Mouse (Mus musculus) E14TG2a.4 (cell line): ENCODE data around the gene Osmr.

ENCODE experiments used
- H3K27me3 ChIP-seq: 2 replicates; pipeline ENCODE4 v1.6.1; 2014; ENCODE audit warnings: low read length, control low read depth; ENCODE audit not compliant: insufficient read depth
- H3K36me3 ChIP-seq: 2 replicates; pipeline ENCODE4 v1.6.1; 2014; ENCODE audit warnings: low read length, control low read depth; ENCODE audit not compliant: insufficient read depth
- H3K4me1 ChIP-seq: replicated peaks from 2 replicates; pipeline ENCODE4 v1.6.1; 2014; ENCODE audit warnings: low read depth, low read length, control low read depth
- H3K4me3 ChIP-seq: replicated peaks from 2 replicates; pipeline ENCODE4 v1.5.1; 2014; ENCODE audit warnings: mild to moderate bottlenecking, low read length
- H3K9me3 ChIP-seq: 2 replicates; pipeline ENCODE4 v1.6.1; 2014; ENCODE audit warnings: low read length, control low read depth
- CTCF ChIP-seq: conservative IDR thresholded peaks from 2 replicates; pipeline ENCODE4 v1.5.1; 2014; ENCODE audit warnings: low read length
- NANOG ChIP-seq: IDR thresholded peaks from 2 replicates; pipeline ENCODE4 v1.6.1; 2014; ENCODE audit warnings: borderline replicate concordance, low read length, mixed read lengths
- POU5F1 ChIP-seq: IDR thresholded peaks from 2 replicates; pipeline ENCODE4 v1.6.1; 2014; ENCODE audit warnings: low read length, borderline replicate concordance

Gene Osmr

GRCm38 (mm10) chr15:6874601-6875019 is at the start of gene Osmr:
TSS of gene Osmr (minus strand) at chr15:6874969.
- peak within 1 kb of the TSS; percentile 78 for H3K4me3 ChIP-seq
- no peak for TF ChIP-seq CTCF
- no peak for TF ChIP-seq POU5F1
- no peak for TF ChIP-seq NANOG
- peaks cover 17% of the 10 kb centered on the region for H3K4me1 ChIP-seq
- H3K36me3 ChIP-seq = no peaks in the 10 kb centered on the region
- H3K27me3 ChIP-seq = peaks cover 53% of the 10 kb centered on the region
- H3K9me3 ChIP-seq = no peaks in the 10 kb centered on the region

- no peak overlapping the region for H3K4me3 ChIP-seq
- H3K9me3 ChIP-seq = no peaks in the 10 kb centered on the region
- no peaks in the 10 kb centered on the region for H3K36me3 ChIP-seq
- no peak for TF ChIP-seq CTCF
- no peaks in the 10 kb centered on the region for H3K4me1 ChIP-seq
- no peaks in the 10 kb centered on the region for H3K27me3 ChIP-seq
Observed at GRCm38 (mm10) chr15:6919406-6919805, 44.6 kb upstream of the Osmr start.

GRCm38 (mm10) chr15:6914163-6914562 is 39.4 kb upstream of the Osmr start:
- H3K4me3 ChIP-seq = no peak overlapping the region
- peaks cover 12% of the 10 kb centered on the region for H3K27me3 ChIP-seq
- H3K9me3 ChIP-seq = no peaks in the 10 kb centered on the region
- no peaks in the 10 kb centered on the region for H3K36me3 ChIP-seq
- TF ChIP-seq CTCF (no peak), POU5F1 (no peak), NANOG (no peak)
- peaks cover 33% of the 10 kb centered on the region for H3K4me1 ChIP-seq

GRCm38 (mm10) chr15:6909669-6910068 is 34.9 kb upstream of the Osmr start:
- Histone ChIP-seq H3K4me1 (peaks cover 53% of the 10 kb centered on the region), H3K9me3 (no peaks in the 10 kb centered on the region), H3K27me3 (peaks cover 23% of the 10 kb centered on the region), H3K36me3 (no peaks in the 10 kb centered on the region), H3K4me3 (peak overlapping the region; percentile 32; the same call in 1 of the 2 replicates)
- TF ChIP-seq POU5F1 (no peak), CTCF (peak; percentile 87), NANOG (no peak)

- TF ChIP-seq NANOG = no peak
- no peak for TF ChIP-seq POU5F1
- TF ChIP-seq CTCF = no peak
- Histone ChIP-seq H3K27me3 (peaks cover 21% of the 10 kb centered on the region), H3K4me3 (peak overlapping the region; percentile 32; the same call in 1 of the 2 replicates), H3K36me3 (no peaks in the 10 kb centered on the region), H3K9me3 (no peaks in the 10 kb centered on the region), H3K4me1 (peaks cover 58% of the 10 kb centered on the region)
Observed at GRCm38 (mm10) chr15:6909084-6909483, 34.3 kb upstream of the Osmr start.

GRCm38 (mm10) chr15:6908601-6909000 is 33.8 kb upstream of the Osmr start:
- peaks cover 61% of the 10 kb centered on the region for H3K4me1 ChIP-seq
- peaks cover 17% of the 10 kb centered on the region for H3K27me3 ChIP-seq
- TF ChIP-seq NANOG (no peak), POU5F1 (no peak), CTCF (no peak)
- no peaks in the 10 kb centered on the region for H3K36me3 ChIP-seq
- no peak overlapping the region for H3K4me3 ChIP-seq
- no peaks in the 10 kb centered on the region for H3K9me3 ChIP-seq

- Histone ChIP-seq H3K36me3 (no peaks in the 10 kb centered on the region), H3K27me3 (peaks cover 11% of the 10 kb centered on the region; the same call in 1 of the 2 replicates), H3K9me3 (no peaks in the 10 kb centered on the region), H3K4me3 (peak overlapping the region; percentile 58), H3K4me1 (peaks cover 64% of the 10 kb centered on the region)
- TF ChIP-seq CTCF (no peak), NANOG (no peak), POU5F1 (no peak)
Observed at GRCm38 (mm10) chr15:6906260-6907047, 31.7 kb upstream of the Osmr start.

GRCm38 (mm10) chr15:6905726-6906125 is 31.0 kb upstream of the Osmr start:
- H3K4me3 ChIP-seq = no peak overlapping the region
- H3K4me1 ChIP-seq = peaks cover 66% of the 10 kb centered on the region
- peaks cover 11% of the 10 kb centered on the region; the same call in 1 of the 2 replicates for H3K27me3 ChIP-seq
- no peaks in the 10 kb centered on the region for H3K9me3 ChIP-seq
- H3K36me3 ChIP-seq = no peaks in the 10 kb centered on the region
- TF ChIP-seq NANOG = no peak
